Mouse (Mus musculus) hindbrain, embryonic 11.5 days (tissue): ENCODE results near the gene Shkbp1. TPM values are rescaled to one million over a fixed set of nuclear protein-coding genes. Genes with fewer than 3 reads are reported as not detected.

Experiments
- ATAC-seq: fragments of 200-750 bp; cut with Nextera tagmentation; 2 replicates; pipeline ENCODE4 v1.8.0; 2017; ENCODE audit warnings: mild to moderate bottlenecking, moderate TSS enrichment, moderate library complexity; ENCODE audit not compliant: low FRiP score
- DNase-seq: peaks from one replicate; pipeline ENCODE4 v3.0.0-alpha.2; 2015; ENCODE audit warnings: low spot score
- H3K27ac ChIP-seq: fragments of 300-500 bp; sonication (generic); 2 replicates; pipeline ENCODE4 v1.5.1; 2014; ENCODE audit warnings: mild to moderate bottlenecking, low read depth, low read length
- H3K27me3 ChIP-seq: fragments of 300-500 bp; sonication (generic); 2 replicates; pipeline ENCODE4 v1.6.1; 2014; ENCODE audit warnings: mild to moderate bottlenecking, low read length, moderate library complexity, mixed read lengths; ENCODE audit not compliant: control insufficient read depth, insufficient read depth
- H3K36me3 ChIP-seq: fragments of 300-500 bp; sonication (generic); 2 replicates; pipeline ENCODE4 v1.6.1; 2014; ENCODE audit warnings: mild to moderate bottlenecking, low read length, moderate library complexity, mixed read lengths; ENCODE audit not compliant: control insufficient read depth, insufficient read depth
- H3K4me1 ChIP-seq: fragments of 300-500 bp; sonication (generic); replicated peaks from 2 replicates; pipeline ENCODE4 v1.6.1; 2014; ENCODE audit warnings: low read length, mixed read lengths; ENCODE audit not compliant: control insufficient read depth, insufficient read depth
- H3K4me2 ChIP-seq: fragments of 300-500 bp; sonication (generic); replicated peaks from 2 replicates; pipeline ENCODE4 v1.6.1; 2014; ENCODE audit warnings: mild to moderate bottlenecking, low read depth, low read length
- H3K4me3 ChIP-seq: fragments of 300-500 bp; sonication (generic); 2 replicates; pipeline ENCODE4 v1.5.1; 2014; ENCODE audit warnings: low read depth, low read length
- H3K9ac ChIP-seq: fragments of 300-500 bp; sonication (generic); 2 replicates; pipeline ENCODE4 v1.6.1; 2014; ENCODE audit warnings: low read depth, low read length
- H3K9me3 ChIP-seq: fragments of 300-500 bp; sonication (generic); 2 replicates; pipeline ENCODE4 v1.6.1; 2016; ENCODE audit warnings: low read length; ENCODE audit not compliant: control insufficient read depth
- WGBS: fragments of 180-500 bp; shearing (Covaris S2); extraction: QIAGEN DNeasy Blood & Tissue Kit; methylation state at CpG from one replicate; pipeline ENCODE4 v1.1.7; 2014; 5-methylcytosine and 5-hydroxymethylcytosine counted together
- polyA plus RNA-seq: library from polyadenylated mRNA; unstranded; fragments of >200 nt; fragmentation: Nextera tagmentation; extraction: Ambion mirVana; gene quantifications from 2 replicates; pipeline ENCODE4 v1.2.1, GENCODE M21; 2014

The Shkbp1 gene
- polyA plus RNA-seq, 1 experiment from 2014 or later: 51.5 TPM

- H3K36me3 ChIP-seq: no peaks in the 10 kb centered on the region
- peaks cover 86% of the 10 kb centered on the region for H3K27me3 ChIP-seq
- no peak for ATAC-seq
- WGBS: 88% methylated on average over 11 of the region's 11 CpGs
- H3K4me2 ChIP-seq: no peak overlapping the region
- H3K4me1 ChIP-seq: peaks cover 15% of the 10 kb centered on the region
- H3K27ac ChIP-seq: no peak overlapping the region
- no peaks in the 10 kb centered on the region for H3K9me3 ChIP-seq
- no peak overlapping the region for H3K4me3 ChIP-seq
- H3K9ac ChIP-seq: no peak overlapping the region
- no peak for DNase-seq
These were observed 27.7 kb downstream of the Shkbp1 start for GRCm38 (mm10) chr7:27328161-27328560.

GRCm38 (mm10) chr7:27327500-27327899 lies 28.3 kb downstream of the Shkbp1 start:
- Histone ChIP-seq H3K36me3 (no peaks in the 10 kb centered on the region), H3K27me3 (peaks cover 82% of the 10 kb centered on the region), H3K4me3 (no peak overlapping the region), H3K27ac (no peak overlapping the region), H3K4me2 (no peak overlapping the region), H3K4me1 (peaks cover 14% of the 10 kb centered on the region), H3K9me3 (no peaks in the 10 kb centered on the region), H3K9ac (no peak overlapping the region)
- no peak for ATAC-seq
- 93% methylated on average over 8 of the region's 8 CpGs for WGBS
- no peak for DNase-seq

GRCm38 (mm10) chr7:27326101-27326880 lies 29.5 kb downstream of the Shkbp1 start:
- no peak for DNase-seq
- Histone ChIP-seq H3K9me3 (no peaks in the 10 kb centered on the region), H3K36me3 (no peaks in the 10 kb centered on the region), H3K4me3 (0 out of 2 replicates have a peak overlapping the region, but pooled peaks have one; percentile 16), H3K9ac (0 out of 2 replicates have a peak overlapping the region, but pooled peaks have one; percentile 28), H3K4me1 (peaks cover 10% of the 10 kb centered on the region; the same call in 1 of the 2 replicates), H3K27ac (no peak overlapping the region), H3K27me3 (peaks cover 70% of the 10 kb centered on the region), H3K4me2 (peak overlapping the region; percentile 26)
- no peak for ATAC-seq
- 33% methylated on average over 34 of the region's 34 CpGs for WGBS

- ATAC-seq (0 out of 2 replicates have a peak, but pooled peaks have one; percentile 26), DNase-seq (peak; percentile 59)
- Histone ChIP-seq H3K9me3 (no peaks in the 10 kb centered on the region), H3K4me3 (0 out of 2 replicates have a peak overlapping the region, but pooled peaks have one; percentile 16), H3K36me3 (no peaks in the 10 kb centered on the region), H3K27ac (no peak overlapping the region), H3K9ac (peak overlapping the region; percentile 28; the same call in 1 of the 2 replicates), H3K4me2 (peak overlapping the region; percentile 26), H3K27me3 (peaks cover 64% of the 10 kb centered on the region), H3K4me1 (peaks cover 10% of the 10 kb centered on the region; the same call in 1 of the 2 replicates)
- WGBS: 1% methylated on average over 24 of the region's 24 CpGs
These were observed 30.1 kb downstream of the Shkbp1 start for GRCm38 (mm10) chr7:27325697-27326096.

GRCm38 (mm10) chr7:27324928-27325327 lies 30.9 kb downstream of the Shkbp1 start:
- peaks cover 56% of the 10 kb centered on the region for H3K27me3 ChIP-seq
- peaks cover 6% of the 10 kb centered on the region; the same call in 1 of the 2 replicates for H3K4me1 ChIP-seq
- H3K27ac ChIP-seq: no peak overlapping the region
- H3K36me3 ChIP-seq: no peaks in the 10 kb centered on the region
- H3K4me3 ChIP-seq: no peak overlapping the region
- H3K9ac ChIP-seq: no peak overlapping the region
- no peaks in the 10 kb centered on the region for H3K9me3 ChIP-seq
- H3K4me2 ChIP-seq: no peak overlapping the region
- WGBS: 39% methylated on average over 18 of the region's 20 CpGs
- no peak for ATAC-seq
- DNase-seq: no peak

GRCm38 (mm10) chr7:27324161-27324560 lies 31.7 kb downstream of the Shkbp1 start:
- H3K9me3 ChIP-seq: no peaks in the 10 kb centered on the region
- ATAC-seq: no peak
- no peaks in the 10 kb centered on the region for H3K36me3 ChIP-seq
- WGBS: 99% methylated on average over 7 of the region's 11 CpGs
- H3K27ac ChIP-seq: no peak overlapping the region
- no peak overlapping the region for H3K4me2 ChIP-seq
- H3K27me3 ChIP-seq: peaks cover 49% of the 10 kb centered on the region
- H3K9ac ChIP-seq: no peak overlapping the region
- no peak overlapping the region for H3K4me3 ChIP-seq
- no peak for DNase-seq
- peaks cover 3% of the 10 kb centered on the region; the same call in 1 of the 2 replicates for H3K4me1 ChIP-seq

GRCm38 (mm10) chr7:27323001-27323400 lies 32.8 kb downstream of the Shkbp1 start:
- Histone ChIP-seq H3K4me3 (no peak overlapping the region), H3K9ac (no peak overlapping the region), H3K27me3 (peaks cover 38% of the 10 kb centered on the region), H3K36me3 (no peaks in the 10 kb centered on the region), H3K4me1 (peaks cover 3% of the 10 kb centered on the region; the same call in 1 of the 2 replicates), H3K9me3 (no peaks in the 10 kb centered on the region), H3K4me2 (no peak overlapping the region), H3K27ac (no peak overlapping the region)
- DNase-seq: no peak
- ATAC-seq: no peak
- 91% methylated on average over 5 of the region's 5 CpGs for WGBS

- Histone ChIP-seq H3K27ac (no peak overlapping the region), H3K4me2 (no peak overlapping the region), H3K9me3 (no peaks in the 10 kb centered on the region), H3K4me1 (peaks cover 3% of the 10 kb centered on the region; the same call in 1 of the 2 replicates), H3K4me3 (no peak overlapping the region), H3K9ac (no peak overlapping the region), H3K27me3 (peaks cover 30% of the 10 kb centered on the region), H3K36me3 (no peaks in the 10 kb centered on the region)
- ATAC-seq: no peak
- DNase-seq: no peak
- 19% methylated on average over 13 of the region's 13 CpGs for WGBS
These were observed 33.5 kb downstream of the Shkbp1 start for GRCm38 (mm10) chr7:27322291-27322690.

- no peak for DNase-seq
These were observed 36.4 kb downstream of the Shkbp1 start for GRCm38 (mm10) chr7:27319411-27319810.

More at GRCm38 (mm10) chr7:27319411-27319810, 36.4 kb downstream of the Shkbp1 start:
- Histone ChIP-seq H3K4me2 (no peak overlapping the region), H3K27me3 (peaks cover 3% of the 10 kb centered on the region; the same call in 1 of the 2 replicates), H3K4me1 (no peaks in the 10 kb centered on the region; the same call in 1 of the 2 replicates), H3K27ac (no peak overlapping the region), H3K4me3 (no peak overlapping the region), H3K9me3 (no peaks in the 10 kb centered on the region), H3K9ac (no peak overlapping the region), H3K36me3 (no peaks in the 10 kb centered on the region)
- WGBS: 89% methylated on average over 22 of the region's 22 CpGs
- ATAC-seq: no peak
